Mouse (Mus musculus) left cerebral cortex, postnatal 4 days (tissue): ENCODE results near the gene Tmem156. TPM values are rescaled to one million over a fixed set of nuclear protein-coding genes. Genes with fewer than 3 reads are reported as not detected.
A peak's percentile ranks its signal among the peaks of the same experiment; 100 is the strongest.

Source experiments
- DNase-seq: peaks from one replicate; pipeline ENCODE4 v3.0.0-alpha.2; 2022
- intact Hi-C: fragments of 180-260 bp; cut with DNase I; formaldehyde crosslinking; loops from one replicate; pipeline ENCODE4 v1.15.1; 2025
- total RNA-seq, 2 experiments: library from RNA; stranded (reverse); gene quantifications; 2 replicates each; pipeline ENCODE4 v1.2.3; 2021

Gene Tmem156
- total RNA-seq, 2 experiments from 2014 or later, result not detected

- intact Hi-C loops, result no loop called here
- no peak for DNase-seq
Observed at GRCm38 (mm10) chr5:65100002-65100401, 8.1 kb upstream of the Tmem156 start.

GRCm38 (mm10) chr5:65097457-65097856 is 5.5 kb upstream of the Tmem156 start:
- no peak for DNase-seq
- intact Hi-C loops, result no loop called here

- intact Hi-C loops, result no loop called here
- DNase-seq, result no peak
Observed at GRCm38 (mm10) chr5:65096805-65097204, 4.9 kb upstream of the Tmem156 start.

- intact Hi-C loops, result no loop called here
- no peak for DNase-seq
Observed at GRCm38 (mm10) chr5:65096082-65096481, 4.2 kb upstream of the Tmem156 start.

- no peak for DNase-seq
- intact Hi-C loops, result no loop called here
Observed at GRCm38 (mm10) chr5:65094902-65095545, 3.1 kb upstream of the Tmem156 start.

GRCm38 (mm10) chr5:65093769-65094168 is 1.8 kb upstream of the Tmem156 start:
- intact Hi-C loops, result no loop called here
- peak; percentile 31 for DNase-seq

- intact Hi-C loops, result no loop called here
- no peak for DNase-seq
Observed at GRCm38 (mm10) chr5:65091184-65091858, 611 bp downstream of the Tmem156 start.

GRCm38 (mm10) chr5:65089707-65090106 is 2.2 kb downstream of the Tmem156 start:
- DNase-seq, result no peak
- intact Hi-C loops, result no loop called here

- no peak for DNase-seq
- intact Hi-C loops, result no loop called here
Observed at GRCm38 (mm10) chr5:65086522-65086921, 5.4 kb downstream of the Tmem156 start.

- DNase-seq, result no peak
- intact Hi-C loops, result no loop called here
Observed at GRCm38 (mm10) chr5:65081836-65082235, 10.1 kb downstream of the Tmem156 start.

GRCm38 (mm10) chr5:65079881-65080280 is 12.1 kb downstream of the Tmem156 start:
- no peak for DNase-seq
- intact Hi-C loops, result no loop called here

GRCm38 (mm10) chr5:65078081-65078480 is 13.9 kb downstream of the Tmem156 start:
- no peak for DNase-seq
- intact Hi-C loops, result no loop called here

GRCm38 (mm10) chr5:65076748-65077147 is 15.2 kb downstream of the Tmem156 start:
- intact Hi-C loops, result no loop called here
- no peak for DNase-seq

- DNase-seq, result no peak
- intact Hi-C loops, result no loop called here
Observed at GRCm38 (mm10) chr5:65076087-65076486, 15.8 kb downstream of the Tmem156 start.

GRCm38 (mm10) chr5:65074693-65075092 is 17.2 kb downstream of the Tmem156 start:
- DNase-seq, result no peak
- intact Hi-C loops, result no loop called here

- DNase-seq, result no peak
- intact Hi-C loops, result no loop called here
Observed at GRCm38 (mm10) chr5:65073247-65073646, 18.7 kb downstream of the Tmem156 start.

- intact Hi-C loops, result no loop called here
- peak; percentile 10 for DNase-seq
Observed at GRCm38 (mm10) chr5:65071689-65072118, 20.2 kb downstream of the Tmem156 start.

- intact Hi-C loops, result no loop called here
- DNase-seq, result no peak
Observed at GRCm38 (mm10) chr5:65069872-65070271, 22.1 kb downstream of the Tmem156 start.

- intact Hi-C loops, result no loop called here
- no peak for DNase-seq
Observed at GRCm38 (mm10) chr5:65068166-65068565, 23.8 kb downstream of the Tmem156 start.

GRCm38 (mm10) chr5:65063266-65063665 is 28.7 kb downstream of the Tmem156 start:
- intact Hi-C loops, result no loop called here
- DNase-seq, result no peak

- intact Hi-C loops, result no loop called here
Observed at GRCm38 (mm10) chr5:65062236-65062635, 29.7 kb downstream of the Tmem156 start.

GRCm38 (mm10) chr5:65059806-65060205 is 32.1 kb downstream of the Tmem156 start:
- intact Hi-C loops, result no loop called here
- DNase-seq, result no peak

More at GRCm38 (mm10) chr5:65062236-65062635, 29.7 kb downstream of the Tmem156 start:
- DNase-seq, result no peak
